Mouse (Mus musculus) lung, postnatal 0 days (tissue): ENCODE results near the gene Tlr5. TPM values are rescaled to one million over a fixed set of nuclear protein-coding genes. Genes with fewer than 3 reads are reported as not detected.

Source experiments
- ATAC-seq: fragments of 200-750 bp; cut with Nextera tagmentation; 2 replicates; pipeline ENCODE4 v1.8.0; 2017; ENCODE audit warnings: moderate library complexity
- DNase-seq: peaks from one replicate; pipeline ENCODE4 v3.0.0-alpha.2; 2016; ENCODE audit warnings: low spot score
- H3K27ac ChIP-seq: fragments of 300-500 bp; sonication (generic); 2 replicates; pipeline ENCODE4 v1.5.1; 2014; ENCODE audit warnings: antibody characterized with exemption, mild to moderate bottlenecking, low read length, mixed read lengths
- H3K27me3 ChIP-seq: fragments of 300-500 bp; sonication (generic); replicated peaks from 2 replicates; pipeline ENCODE4 v1.6.1; 2014; ENCODE audit warnings: low read length, mixed read lengths; ENCODE audit not compliant: insufficient read depth
- H3K36me3 ChIP-seq: fragments of 300-500 bp; sonication (generic); 2 replicates; pipeline ENCODE4 v1.6.1; 2014; ENCODE audit warnings: low read length, mixed read lengths; ENCODE audit not compliant: insufficient read depth
- H3K4me1 ChIP-seq: fragments of 300-500 bp; sonication (generic); 2 replicates; pipeline ENCODE4 v1.6.1; 2014; ENCODE audit warnings: antibody characterized with exemption, low read depth, low read length, mixed read lengths; ENCODE audit not compliant: insufficient read depth
- H3K4me2 ChIP-seq: fragments of 300-500 bp; sonication (generic); replicated peaks from 2 replicates; pipeline ENCODE4 v1.6.1; 2014; ENCODE audit warnings: low read depth, mild to moderate bottlenecking, low read length, moderate library complexity, mixed read lengths
- H3K4me3 ChIP-seq: fragments of 300-500 bp; sonication (generic); 2 replicates; pipeline ENCODE4 v1.5.1; 2014; ENCODE audit warnings: low read depth, low read length
- H3K9ac ChIP-seq: fragments of 300-500 bp; sonication (generic); replicated peaks from 2 replicates; pipeline ENCODE4 v1.6.1; 2014; ENCODE audit warnings: low read depth, mild to moderate bottlenecking
- H3K9me3 ChIP-seq: fragments of 300-500 bp; sonication (generic); 2 replicates; pipeline ENCODE4 v1.6.1; 2016; ENCODE audit warnings: low read length, mixed read lengths
- CTCF ChIP-seq: IDR thresholded peaks from 2 replicates; pipeline ENCODE4 v1.5.1; 2016; ENCODE audit warnings: antibody characterized with exemption, mild to moderate bottlenecking
- EP300 ChIP-seq: IDR thresholded peaks from 2 replicates; pipeline ENCODE4 v1.6.1; 2016; ENCODE audit warnings: antibody characterized with exemption, mild to moderate bottlenecking, control low read depth
- WGBS: fragments of 180-500 bp; shearing (Covaris S2); extraction: QIAGEN DNeasy Blood & Tissue Kit; methylation state at CpG from one replicate; pipeline ENCODE4 v1.1.7; 2014; 5-methylcytosine and 5-hydroxymethylcytosine counted together
- polyA plus RNA-seq: library from polyadenylated mRNA; unstranded; fragments of >200 nt; fragmentation: Nextera tagmentation; extraction: Ambion mirVana; gene quantifications from 2 replicates; pipeline ENCODE4 v1.2.1, GENCODE M21; 2015

Tlr5 gene
- polyA plus RNA-seq, 1 experiment from 2014 or later: 1.5 TPM

DNA sequence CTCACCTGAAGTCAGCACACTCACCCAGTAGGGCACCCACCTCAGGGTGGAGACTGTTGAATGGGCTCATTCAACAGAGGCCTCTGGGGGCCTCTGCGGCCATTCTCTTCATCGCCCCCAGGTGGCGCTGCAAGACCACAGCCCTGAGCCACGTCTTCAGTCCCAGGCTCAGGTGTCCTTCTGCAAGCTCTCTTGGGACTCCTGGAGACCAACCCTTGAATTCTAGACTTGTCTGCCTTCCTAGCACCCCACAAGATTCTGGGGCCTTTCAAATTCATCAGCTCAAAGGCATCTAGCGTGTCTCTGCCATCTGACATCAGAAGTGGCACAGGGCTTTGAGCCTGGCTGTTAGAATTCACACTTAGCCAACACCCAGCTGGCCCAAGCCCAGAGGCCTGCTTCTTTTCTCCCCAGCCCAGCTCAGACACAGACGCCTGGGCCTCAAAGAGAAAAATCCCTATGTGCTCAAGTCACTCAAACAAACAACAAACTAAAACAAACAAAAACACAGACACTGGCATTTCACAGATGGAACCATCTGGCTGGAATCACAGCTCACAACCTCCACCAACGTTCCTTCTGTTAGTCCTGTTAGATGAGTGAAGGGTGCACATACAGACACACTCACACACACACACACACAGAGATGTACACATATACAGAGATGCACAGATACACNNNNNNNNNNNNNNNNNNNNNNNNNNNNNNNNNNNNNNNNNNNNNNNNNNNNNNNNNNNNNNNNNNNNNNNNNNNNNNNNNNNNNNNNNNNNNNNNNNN is 36.6 kb downstream of the Tlr5 start:
- Histone ChIP-seq H3K9me3 (no peaks in the 10 kb centered on the region), H3K4me2 (no peak overlapping the region), H3K9ac (no peak overlapping the region), H3K4me3 (no peak overlapping the region), H3K36me3 (no peaks in the 10 kb centered on the region), H3K27me3 (no peaks in the 10 kb centered on the region), H3K27ac (no peak overlapping the region), H3K4me1 (no peaks in the 10 kb centered on the region; the same call in 1 of the 2 replicates)
- WGBS: 10% methylated on average over 7 of the region's 7 CpGs
- TF ChIP-seq EP300: no peak
- peak; percentile 98 for TF ChIP-seq CTCF
- peak; percentile 75 for DNase-seq
- ATAC-seq: peak; percentile 63

Other genes starting within 250 kb of the Tlr5 start
- not detected in 2 replicates for gene Ccdc185, start 205.6 kb upstream of the Tlr5 start, polyA plus RNA-seq
- gene Susd4, start 190.9 kb upstream of the Tlr5 start, polyA plus RNA-seq: 13.3 and 14.7 TPM in 2 replicates